Mouse (Mus musculus) embryo, embryonic 11 days (tissue): Measurements from ENCODE around the gene Tor3a.
"Not testable (repeated sequence)": the region's sequence is repeated elsewhere in the genome, so short reads cannot be mapped to it uniquely, and the experiment has no call there.

Experiments
- DNase-seq: peaks from one replicate; pipeline ENCODE4 v3.0.0-alpha.2; 2015

Tor3a gene

GRCm38 (mm10) chr1:156669208-156669983 is 4.8 kb downstream of the Tor3a start:
- no peak for DNase-seq

GRCm38 (mm10) chr1:156668602-156669001 is 5.6 kb downstream of the Tor3a start:
- DNase-seq: peak; percentile 50

- DNase-seq: no peak
Observed at GRCm38 (mm10) chr1:156667141-156667926, 6.8 kb downstream of the Tor3a start.

- no peak for DNase-seq
Observed at GRCm38 (mm10) chr1:156665777-156666176, 8.4 kb downstream of the Tor3a start.

GRCm38 (mm10) chr1:156660660-156661236 is 13.4 kb downstream of the Tor3a start:
- not testable (repeated sequence) for DNase-seq

GRCm38 (mm10) chr1:156659906-156660659 is 14.1 kb downstream of the Tor3a start:
- DNase-seq: no peak

GRCm38 (mm10) chr1:156658676-156659075 is 15.5 kb downstream of the Tor3a start:
- DNase-seq: no peak

- no peak for DNase-seq
Observed at GRCm38 (mm10) chr1:156657523-156657922, 16.6 kb downstream of the Tor3a start.

- DNase-seq: no peak
Observed at GRCm38 (mm10) chr1:156654735-156655530, 19.2 kb downstream of the Tor3a start.

- no peak for DNase-seq
Observed at GRCm38 (mm10) chr1:156652189-156652822, 21.9 kb downstream of the Tor3a start.

GRCm38 (mm10) chr1:156650631-156651030 is 23.5 kb downstream of the Tor3a start:
- no peak for DNase-seq

GRCm38 (mm10) chr1:156648705-156649104 is 25.5 kb downstream of the Tor3a start:
- DNase-seq: no peak

GRCm38 (mm10) chr1:156645971-156646370 is 28.2 kb downstream of the Tor3a start:
- DNase-seq: no peak

GRCm38 (mm10) chr1:156644780-156645523 is 29.2 kb downstream of the Tor3a start:
- no peak for DNase-seq

GRCm38 (mm10) chr1:156644061-156644460 is 30.1 kb downstream of the Tor3a start:
- no peak for DNase-seq

- DNase-seq: no peak
Observed at GRCm38 (mm10) chr1:156642813-156643212, 31.3 kb downstream of the Tor3a start.

- no peak for DNase-seq
Observed at GRCm38 (mm10) chr1:156641808-156642207, 32.3 kb downstream of the Tor3a start.

- no peak for DNase-seq
Observed at GRCm38 (mm10) chr1:156640577-156640976, 33.6 kb downstream of the Tor3a start.

- DNase-seq: no peak
Observed at GRCm38 (mm10) chr1:156639455-156639854, 34.7 kb downstream of the Tor3a start.

GRCm38 (mm10) chr1:156635148-156635547 is 39.0 kb downstream of the Tor3a start:
- DNase-seq: no peak

GRCm38 (mm10) chr1:156633095-156633494 is 41.1 kb downstream of the Tor3a start:
- peak; percentile 80 for DNase-seq
